Mouse (Mus musculus) layer of hippocampus, adult 11-12 months (tissue): ENCODE measurements around the gene Psmc3.
"Not testable (repeated sequence)": the region's sequence is repeated elsewhere in the genome, so short reads cannot be mapped to it uniquely, and the experiment has no call there.

Experiments used
- DNase-seq: peaks from one replicate; pipeline ENCODE4 v3.0.0; 2022; ENCODE audit warnings: low spot score

The Psmc3 gene

GRCm38 (mm10) chr2:91053934-91054382 is at the start of gene Psmc3:
Gene Psmc3, plus strand, starts transcription at chr2:91054009.
- peak; percentile 97 for DNase-seq

- DNase-seq, result no peak
Observed at GRCm38 (mm10) chr2:91008536-91008935, 45.3 kb upstream of the Psmc3 start.

- no peak for DNase-seq
Observed at GRCm38 (mm10) chr2:91013881-91014280, 39.9 kb upstream of the Psmc3 start.

GRCm38 (mm10) chr2:91015386-91015785 is 38.4 kb upstream of the Psmc3 start:
- DNase-seq, result no peak

- peak; percentile 42 for DNase-seq
Observed at GRCm38 (mm10) chr2:91018061-91018788, 35.6 kb upstream of the Psmc3 start.

GRCm38 (mm10) chr2:91019911-91020310 is 33.9 kb upstream of the Psmc3 start:
- no peak for DNase-seq

- not testable (repeated sequence) for DNase-seq
Observed at GRCm38 (mm10) chr2:91022266-91022665, 31.5 kb upstream of the Psmc3 start.

- DNase-seq, result no peak
Observed at GRCm38 (mm10) chr2:91023131-91023530, 30.7 kb upstream of the Psmc3 start.

GRCm38 (mm10) chr2:91023956-91024355 is 29.9 kb upstream of the Psmc3 start:
- no peak for DNase-seq

GRCm38 (mm10) chr2:91025081-91025516 is 28.7 kb upstream of the Psmc3 start:
- DNase-seq, result peak; percentile 31

GRCm38 (mm10) chr2:91026491-91026890 is 27.3 kb upstream of the Psmc3 start:
- no peak for DNase-seq

GRCm38 (mm10) chr2:91027391-91028214 is 26.2 kb upstream of the Psmc3 start:
- no peak for DNase-seq

- no peak for DNase-seq
Observed at GRCm38 (mm10) chr2:91031216-91031615, 22.6 kb upstream of the Psmc3 start.

GRCm38 (mm10) chr2:91033000-91033399 is 20.8 kb upstream of the Psmc3 start:
- no peak for DNase-seq

GRCm38 (mm10) chr2:91035385-91035784 is 18.4 kb upstream of the Psmc3 start, which contains the start of gene Rapsn:
Gene Rapsn, plus strand, starts transcription at chr2:91035620.
- DNase-seq, result no peak

GRCm38 (mm10) chr2:91041786-91042185 is 12.0 kb upstream of the Psmc3 start:
- DNase-seq, result no peak

GRCm38 (mm10) chr2:91042651-91043398 is 11.0 kb upstream of the Psmc3 start:
- no peak for DNase-seq

GRCm38 (mm10) chr2:91044727-91045126 is 9.1 kb upstream of the Psmc3 start:
- DNase-seq, result no peak

GRCm38 (mm10) chr2:91045805-91046204 is 8.0 kb upstream of the Psmc3 start:
- not testable (repeated sequence) for DNase-seq

- no peak for DNase-seq
Observed at GRCm38 (mm10) chr2:91047359-91047758, 6.5 kb upstream of the Psmc3 start.

- DNase-seq, result no peak
Observed at GRCm38 (mm10) chr2:91051917-91052316, 1.9 kb upstream of the Psmc3 start.

GRCm38 (mm10) chr2:91052752-91053151 is 1.1 kb upstream of the Psmc3 start:
- DNase-seq, result no peak
